Mouse (Mus musculus) heart, postnatal 25 days (tissue): ENCODE results near the gene St3gal3. TPM values are rescaled to one million over a fixed set of nuclear protein-coding genes. Genes with fewer than 3 reads are reported as not detected.

Experiments used
- DNase-seq: peaks from one replicate; pipeline ENCODE4 v3.0.0; 2022; ENCODE audit warnings: low spot score
- intact Hi-C: fragments of 180-260 bp; cut with DNase I; formaldehyde crosslinking; loops from one replicate; pipeline ENCODE4 v1.15.1; 2025
- total RNA-seq, 2 experiments: library from RNA; stranded (reverse); gene quantifications; 2 replicates each; pipeline ENCODE4 v1.2.3; 2021

St3gal3 gene
- total RNA-seq, 2 experiments from 2014 or later, result 61.6 to 66.6 TPM

DNA sequence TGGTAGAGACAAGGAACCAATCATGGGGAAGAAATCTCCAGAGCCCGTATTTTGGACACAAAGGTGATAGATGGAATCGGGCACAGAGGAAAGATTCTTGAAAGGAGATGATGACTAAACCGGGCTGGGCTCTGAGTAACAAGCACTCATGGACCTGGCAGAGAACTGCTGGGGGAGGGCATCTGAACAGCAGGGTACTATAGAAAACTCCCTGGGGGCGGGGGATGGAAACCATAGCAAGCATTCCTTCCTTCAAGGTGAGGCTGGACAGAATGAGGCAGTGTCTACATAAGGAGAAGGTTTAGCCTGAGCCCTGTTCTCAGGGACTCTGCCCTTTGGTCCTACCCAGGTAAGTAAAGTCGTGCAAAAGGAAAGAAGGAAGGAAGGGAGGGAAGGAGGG, 160.0 kb downstream of the St3gal3 start:
- intact Hi-C loops, result no loop called here
- no peak for DNase-seq

DNA sequence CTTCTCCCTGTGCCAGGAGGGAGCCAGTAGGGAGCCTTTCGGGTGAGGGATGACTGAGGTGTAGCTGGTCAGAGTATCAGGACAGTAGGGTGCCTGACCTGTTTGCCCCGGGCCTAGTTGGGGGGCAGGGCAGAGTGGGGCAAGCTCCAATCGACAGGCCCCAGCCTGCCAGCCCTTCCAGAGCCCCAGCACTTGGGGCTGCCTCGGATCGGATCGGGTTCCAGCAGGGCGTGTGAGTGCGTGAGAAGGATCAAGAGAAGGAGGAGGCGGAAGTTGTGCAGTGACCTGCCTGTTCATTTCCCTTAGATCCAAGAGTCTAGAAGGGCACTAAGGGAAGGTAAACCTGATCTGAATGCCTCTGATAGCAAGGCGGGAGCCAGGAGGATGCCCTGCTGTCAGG, 161.7 kb downstream of the St3gal3 start:
- intact Hi-C loops, result no loop called here
- no peak for DNase-seq

- intact Hi-C loops, result no loop called here
- DNase-seq, result no peak
These were observed 170.2 kb downstream of the St3gal3 start for GRCm38 (mm10) chr4:117964346-117965025.

GRCm38 (mm10) chr4:117957492-117957891, 177.2 kb downstream of the St3gal3 start:
- intact Hi-C loops, result no loop called here
- no peak for DNase-seq

DNA sequence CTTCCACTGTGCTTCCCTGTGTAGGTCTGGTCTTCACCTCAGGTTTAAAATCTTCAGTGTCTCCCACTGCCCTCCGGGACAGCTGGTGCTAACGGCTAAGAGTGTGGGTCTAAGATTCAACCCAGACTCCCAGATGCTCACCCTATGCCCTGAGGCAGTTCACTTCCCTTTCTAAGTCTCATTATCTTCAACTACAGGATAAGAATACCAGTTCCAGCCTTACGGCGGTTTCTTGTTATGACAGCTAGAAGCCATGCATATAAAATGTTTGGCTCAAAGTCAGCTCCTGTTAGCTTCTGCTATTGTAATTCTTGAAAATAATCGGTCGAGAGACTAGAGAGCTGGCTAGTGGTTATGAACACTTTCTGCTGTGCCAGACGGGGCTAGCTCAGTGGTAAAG, 187.2 kb downstream of the St3gal3 start:
- DNase-seq, result no peak
- intact Hi-C loops, result no loop called here

DNA sequence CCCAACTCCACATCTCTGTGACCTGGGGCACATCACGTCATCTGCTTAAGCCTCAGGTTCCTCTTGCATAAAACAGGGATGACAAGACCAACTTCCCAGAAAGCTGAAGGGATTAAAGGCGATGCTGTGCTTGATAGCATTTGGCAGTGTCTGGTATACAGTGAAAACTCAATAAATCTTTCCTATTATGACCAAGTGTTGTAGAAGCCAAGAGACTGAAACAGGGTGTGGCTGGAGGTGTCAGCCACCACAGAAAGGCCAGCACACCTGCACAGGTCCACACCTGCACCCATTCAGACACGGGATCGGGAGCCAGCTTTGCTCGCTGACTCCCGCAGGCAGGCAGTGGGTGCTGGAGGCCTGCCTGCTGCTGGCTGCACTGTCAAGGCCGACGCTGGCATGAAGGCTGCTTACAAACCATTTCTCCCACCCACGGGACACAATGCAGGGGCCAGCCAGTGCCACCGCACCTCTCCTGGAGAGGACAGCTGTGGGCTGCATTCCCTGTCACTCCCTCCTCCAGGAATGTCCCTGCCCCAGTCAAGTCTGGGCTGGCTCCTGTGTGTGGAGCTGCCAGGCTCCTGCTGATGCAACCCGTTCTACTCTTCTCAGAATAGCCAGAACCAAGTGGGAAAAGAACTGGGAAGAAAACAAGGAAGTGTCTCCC, 187.9 kb downstream of the St3gal3 start:
- DNase-seq, result no peak
- intact Hi-C loops, result no loop called here

DNA sequence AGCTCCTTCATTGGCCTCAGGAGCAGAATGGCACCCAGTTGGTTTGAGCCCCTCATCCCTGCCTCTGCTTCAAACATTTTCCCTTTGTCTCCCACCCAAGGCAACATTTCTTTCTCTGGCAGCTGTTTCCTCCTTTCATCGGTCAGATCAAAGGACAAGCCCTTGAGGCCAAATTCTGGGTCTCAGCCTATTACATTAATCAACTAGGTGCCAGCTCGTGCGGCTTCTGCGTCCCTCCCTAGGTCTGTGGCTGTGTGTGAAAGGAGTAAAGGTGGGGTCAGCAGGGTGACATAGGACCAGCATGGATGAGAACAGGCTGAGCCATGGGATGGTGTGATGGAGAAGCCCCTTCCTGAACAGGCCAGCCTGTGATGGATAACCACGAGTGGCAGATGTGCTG, 191.4 kb downstream of the St3gal3 start:
- intact Hi-C loops, result no loop called here
- DNase-seq, result no peak

- DNase-seq, result no peak
- intact Hi-C loops, result no loop called here
These were observed 197.8 kb downstream of the St3gal3 start for GRCm38 (mm10) chr4:117936964-117937363.

DNA sequence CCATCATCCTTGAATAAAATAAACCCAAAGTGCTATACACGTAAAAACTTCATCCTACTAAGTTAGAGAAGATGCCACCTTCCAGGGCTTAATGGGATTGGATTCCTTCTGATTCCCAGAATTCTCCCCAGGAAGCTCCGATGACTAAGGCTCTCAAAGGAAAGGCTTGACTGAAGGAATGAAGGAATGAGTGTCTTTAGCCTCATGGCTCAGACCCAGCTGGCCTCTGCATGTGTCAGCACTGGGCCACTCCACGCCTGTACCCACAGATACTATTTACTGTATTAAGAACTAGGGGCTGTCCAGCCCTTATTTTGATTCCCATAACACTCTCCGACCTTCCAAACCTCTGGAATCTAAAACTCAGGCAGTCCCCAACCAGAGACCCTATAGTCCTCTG, 200.6 kb downstream of the St3gal3 start:
- intact Hi-C loops, result no loop called here
- DNase-seq, result no peak

DNA sequence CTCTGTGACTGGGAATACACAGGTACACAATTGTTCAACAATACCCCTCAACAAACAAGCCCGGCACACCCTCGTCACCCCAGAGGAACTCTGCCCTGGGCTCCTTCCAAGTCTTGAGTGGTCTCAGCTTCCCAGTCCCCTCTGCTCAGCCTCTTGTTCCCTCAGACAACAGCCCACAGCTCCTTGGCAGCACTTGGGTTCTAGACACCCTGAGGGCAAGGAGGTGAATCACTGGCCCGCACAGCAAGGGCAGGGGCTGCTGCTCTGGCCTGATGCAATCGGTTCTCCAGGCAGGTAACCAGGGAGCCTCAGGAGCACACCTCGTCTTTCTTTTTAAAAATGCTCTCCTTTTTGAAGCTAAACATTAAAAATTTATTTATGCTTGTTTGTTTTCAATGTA, 201.5 kb downstream of the St3gal3 start:
- intact Hi-C loops, result no loop called here
- DNase-seq, result no peak

GRCm38 (mm10) chr4:117929391-117929881, 205.3 kb downstream of the St3gal3 start, which contains the start of gene Artn:
Gene Artn, minus strand, starts transcription at chr4:117929763.
- intact Hi-C loops, result loop anchor here (5.0 kb wide), 1 partner anchor 102 kb away; no protein-coding TSS in a partner anchor
- no peak for DNase-seq

GRCm38 (mm10) chr4:117928699-117929241, 205.9 kb downstream of the St3gal3 start:
- intact Hi-C loops, result loop anchor here (1.0 to 5.0 kb wide), 2 partner anchors 101 to 155 kb away; no protein-coding TSS in a partner anchor
- no peak for DNase-seq

- intact Hi-C loops, result loop anchor here (1.0 to 5.0 kb wide), 2 partner anchors 101 to 155 kb away; no protein-coding TSS in a partner anchor
- DNase-seq, result no peak
These were observed 206.5 kb downstream of the St3gal3 start for GRCm38 (mm10) chr4:117928234-117928633.

DNA sequence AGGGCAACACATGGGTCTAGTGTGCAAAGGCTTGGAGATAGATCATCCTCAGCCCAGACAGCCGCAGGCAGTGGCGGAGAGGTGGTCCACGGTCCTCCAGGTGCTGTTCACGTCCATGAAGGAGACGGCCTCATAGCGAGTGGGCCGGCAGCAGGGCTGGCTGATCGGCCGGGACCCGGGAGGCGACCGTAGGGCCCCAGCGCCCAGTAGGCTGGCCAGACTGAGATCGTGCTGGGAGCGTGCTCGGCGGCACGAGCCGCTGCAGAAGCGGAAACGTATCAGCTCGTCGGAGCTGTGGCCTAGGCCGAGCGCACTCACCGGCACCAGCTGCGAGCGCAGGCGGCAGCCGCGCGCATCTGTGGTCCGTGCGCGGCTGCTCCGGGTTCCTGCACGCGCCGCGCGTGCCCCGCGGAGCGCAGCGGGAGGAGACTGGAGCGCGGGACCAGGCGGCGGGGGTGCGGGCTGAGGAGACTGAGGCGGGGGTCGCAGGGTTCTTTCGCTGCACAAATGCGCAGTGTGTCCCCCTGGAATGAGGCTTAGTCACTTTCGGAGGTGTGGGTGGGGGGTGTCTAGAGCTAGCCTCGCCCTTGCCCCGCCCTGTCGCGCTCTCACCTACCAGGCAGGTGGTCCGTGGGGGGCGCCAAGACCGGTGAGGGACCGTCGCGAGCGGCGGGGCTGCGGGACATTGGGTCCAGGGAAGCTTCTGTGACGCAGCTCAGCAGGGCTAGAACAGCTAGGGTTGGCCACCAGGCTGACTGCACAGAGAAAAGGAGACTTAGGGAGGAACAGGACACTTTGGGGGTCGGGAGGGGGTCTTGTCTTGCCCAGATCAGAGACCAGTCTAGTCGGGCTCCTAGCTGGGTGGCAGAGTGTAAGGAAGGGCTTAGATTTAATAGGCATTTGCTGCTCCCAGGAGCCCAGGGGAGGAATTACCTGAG, 207.9 kb downstream of the St3gal3 start:
- intact Hi-C loops, result loop anchor here (5.0 kb wide), 1 partner anchor 100 kb away; no protein-coding TSS in a partner anchor

GRCm38 (mm10) chr4:117924916-117925315, 209.8 kb downstream of the St3gal3 start:
- no peak for DNase-seq
- intact Hi-C loops, result loop anchor here (5.0 kb wide), 1 partner anchor 98 kb away; no protein-coding TSS in a partner anchor

More for the DNA sequence above, 207.9 kb downstream of the St3gal3 start:
- no peak for DNase-seq

- no peak for DNase-seq
- intact Hi-C loops, result no loop called here
These were observed 211.3 kb downstream of the St3gal3 start for GRCm38 (mm10) chr4:117923450-117923849.

DNA sequence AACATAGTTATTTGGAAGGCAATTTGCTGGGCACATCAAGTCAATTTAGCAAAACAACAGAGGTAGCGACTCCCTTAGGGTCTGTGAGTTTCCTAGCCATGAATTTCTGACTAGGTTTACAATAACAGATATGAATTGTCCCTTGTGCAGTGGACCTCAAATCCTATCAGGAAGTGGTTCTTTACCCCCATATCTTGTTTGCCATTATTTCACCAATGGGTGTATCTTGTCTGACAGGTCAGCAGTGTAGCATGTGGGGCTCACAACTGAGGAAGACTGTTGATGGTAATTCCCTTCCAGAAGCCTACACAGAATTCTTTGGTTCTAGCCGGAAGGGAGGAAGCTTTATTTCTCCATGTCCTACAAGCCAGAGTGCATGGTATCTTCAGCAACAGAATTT, 213.4 kb downstream of the St3gal3 start:
- intact Hi-C loops, result no loop called here
- no peak for DNase-seq

DNA sequence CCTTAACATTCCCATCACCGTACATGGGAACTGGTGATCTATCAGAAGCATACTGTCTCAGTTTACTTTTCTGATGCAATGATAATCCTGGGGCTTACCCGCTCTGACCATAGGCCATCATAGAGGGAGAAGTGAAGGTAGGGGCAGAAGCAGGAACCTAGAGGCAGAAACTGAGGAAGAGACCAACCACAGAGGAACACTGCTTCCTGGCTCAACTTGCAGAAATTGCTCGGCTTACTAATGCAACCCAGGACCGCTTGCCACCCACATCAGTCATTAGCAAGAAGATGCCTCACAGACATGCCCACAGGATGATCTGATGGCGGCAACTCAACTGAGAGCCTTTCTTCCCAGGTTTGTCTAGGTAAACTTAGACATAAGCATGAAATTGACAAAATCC, 216.0 kb downstream of the St3gal3 start:
- DNase-seq, result no peak
- intact Hi-C loops, result no loop called here

GRCm38 (mm10) chr4:117918261-117918660, 216.5 kb downstream of the St3gal3 start:
- intact Hi-C loops, result no loop called here
- no peak for DNase-seq

DNA sequence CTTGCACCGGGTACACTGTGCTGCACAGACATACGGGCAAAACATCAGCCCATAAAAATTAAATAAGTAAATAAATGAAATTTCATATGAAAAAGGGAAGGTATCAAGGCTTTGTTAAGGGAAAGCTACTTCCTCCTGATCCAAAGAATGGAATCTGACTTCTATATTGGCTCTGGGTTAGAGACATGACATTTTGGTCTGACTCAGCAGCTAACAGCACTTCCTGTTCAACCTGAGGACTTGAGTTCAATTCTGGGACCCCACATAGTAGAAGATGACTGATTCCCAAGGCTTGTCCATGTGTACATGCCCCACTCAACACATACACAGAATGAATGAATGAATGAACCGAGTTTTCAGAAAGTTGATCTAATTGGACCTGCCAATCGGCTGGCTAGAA, 216.9 kb downstream of the St3gal3 start:
- intact Hi-C loops, result no loop called here

More for the DNA sequence above, 216.9 kb downstream of the St3gal3 start:
- DNase-seq, result no peak
